Mouse (Mus musculus) forebrain, embryonic 16.5 days (tissue): ENCODE data around the gene Rnf181. TPM values are rescaled to one million over a fixed set of nuclear protein-coding genes. Genes with fewer than 3 reads are reported as not detected.

Experiments used
- ATAC-seq: fragments of 200-750 bp; cut with Nextera tagmentation; 2 replicates; pipeline ENCODE4 v1.8.0; 2017; ENCODE audit warnings: mild to moderate bottlenecking, moderate library complexity
- H3K27ac ChIP-seq: fragments of 300-500 bp; sonication (generic); 2 replicates; pipeline ENCODE4 v1.5.1; 2014; ENCODE audit warnings: low read length, control low read depth
- H3K27me3 ChIP-seq: fragments of 300-500 bp; sonication (generic); replicated peaks from 2 replicates; pipeline ENCODE4 v1.6.1; 2014; ENCODE audit warnings: low read length; ENCODE audit not compliant: control insufficient read depth, insufficient read depth
- H3K36me3 ChIP-seq: fragments of 300-500 bp; sonication (generic); 2 replicates; pipeline ENCODE4 v1.6.1; 2014; ENCODE audit not compliant: control insufficient read depth, insufficient read depth
- H3K4me1 ChIP-seq: fragments of 300-500 bp; sonication (generic); replicated peaks from 2 replicates; pipeline ENCODE4 v1.6.1; 2014; ENCODE audit warnings: low read length; ENCODE audit not compliant: control insufficient read depth, insufficient read depth
- H3K4me2 ChIP-seq: fragments of 300-500 bp; sonication (generic); 2 replicates; pipeline ENCODE4 v1.6.1; 2014; ENCODE audit warnings: mild to moderate bottlenecking, low read length, control low read depth
- H3K4me3 ChIP-seq: fragments of 300-500 bp; sonication (generic); replicated peaks from 2 replicates; pipeline ENCODE4 v1.5.1; 2014; ENCODE audit warnings: mild to moderate bottlenecking, low read length, control low read depth
- H3K9ac ChIP-seq: fragments of 300-500 bp; sonication (generic); replicated peaks from 2 replicates; pipeline ENCODE4 v1.6.1; 2014; ENCODE audit warnings: low read depth, low read length, control low read depth
- H3K9me3 ChIP-seq: fragments of 300-500 bp; sonication (generic); 2 replicates; pipeline ENCODE4 v1.6.1; 2016; ENCODE audit warnings: low read length; ENCODE audit not compliant: control insufficient read depth
- WGBS: fragments of 180-500 bp; shearing (Covaris S2); extraction: QIAGEN DNeasy Blood & Tissue Kit; methylation state at CpG from one replicate; pipeline ENCODE4 v1.1.7; 2014; 5-methylcytosine and 5-hydroxymethylcytosine counted together
- polyA plus RNA-seq: library from polyadenylated mRNA; unstranded; fragments of >200 nt; fragmentation: Nextera tagmentation; extraction: Ambion mirVana; gene quantifications from 2 replicates; pipeline ENCODE4 v1.2.1, GENCODE M21; 2015

Rnf181 gene
- polyA plus RNA-seq, 1 experiment from 2014 or later, result 127 TPM

- H3K27ac ChIP-seq, result no peak overlapping the region
- H3K4me1 ChIP-seq, result no peaks in the 10 kb centered on the region
- ATAC-seq, result 0 out of 2 replicates have a peak, but pooled peaks have one; percentile 38
- no peaks in the 10 kb centered on the region for H3K9me3 ChIP-seq
- no peak overlapping the region for H3K4me2 ChIP-seq
- no peak overlapping the region for H3K4me3 ChIP-seq
- no peaks in the 10 kb centered on the region for H3K36me3 ChIP-seq
- 25% methylated on average over 7 of the region's 7 CpGs for WGBS
- no peak overlapping the region for H3K9ac ChIP-seq
- H3K27me3 ChIP-seq, result no peaks in the 10 kb centered on the region
Observed at GRCm38 (mm10) chr6:72401875-72402274, 35.1 kb upstream of the Rnf181 start.

DNA sequence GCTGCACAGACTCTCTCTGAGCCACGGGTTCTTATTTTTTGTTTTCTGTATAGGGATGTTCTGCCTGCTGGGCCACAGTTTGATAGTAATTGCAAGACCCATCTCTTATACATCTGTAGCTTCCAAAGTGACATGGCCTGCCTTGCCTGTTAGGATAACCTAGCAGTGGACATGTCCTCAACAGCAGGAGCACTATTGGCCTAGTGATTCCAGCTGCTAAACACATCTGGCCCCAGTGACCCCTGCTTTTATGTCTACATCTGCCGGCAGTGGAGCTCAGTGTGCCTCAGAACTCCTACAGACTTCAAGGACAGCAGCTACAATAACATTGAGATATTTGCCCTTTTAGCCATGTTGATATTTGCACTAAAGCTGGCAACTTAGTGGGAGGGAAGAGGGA, 33.2 kb upstream of the Rnf181 start:
- Histone ChIP-seq H3K9ac (no peak overlapping the region), H3K27ac (no peak overlapping the region), H3K4me3 (no peak overlapping the region), H3K9me3 (no peaks in the 10 kb centered on the region), H3K4me2 (no peak overlapping the region), H3K4me1 (no peaks in the 10 kb centered on the region), H3K27me3 (no peaks in the 10 kb centered on the region), H3K36me3 (no peaks in the 10 kb centered on the region)
- no peak for ATAC-seq
- WGBS, result 70% methylated on average over 2 of the region's 2 CpGs

DNA sequence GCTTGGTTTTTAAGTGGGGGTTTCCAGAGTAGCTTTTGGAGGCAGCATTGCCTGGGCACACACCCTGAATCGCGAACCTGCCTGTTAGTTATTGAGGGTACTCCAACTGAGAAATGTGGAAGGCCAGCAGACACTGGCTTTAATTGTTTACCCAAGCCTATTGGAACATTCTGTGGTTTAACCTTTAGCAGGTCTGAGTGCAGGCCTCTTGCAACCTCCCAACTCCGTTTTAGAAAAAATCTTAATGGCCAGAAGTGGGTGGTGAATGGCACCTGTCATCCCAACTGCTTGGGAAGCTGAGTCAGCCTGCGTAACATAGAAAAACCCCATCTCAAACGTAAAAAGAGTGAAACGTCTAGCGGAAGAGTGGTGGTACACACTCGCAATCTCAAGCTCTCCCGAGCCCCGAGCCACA, 30.1 kb upstream of the Rnf181 start:
- Histone ChIP-seq H3K4me1 (no peaks in the 10 kb centered on the region), H3K4me2 (no peak overlapping the region), H3K36me3 (no peaks in the 10 kb centered on the region), H3K27ac (no peak overlapping the region), H3K27me3 (no peaks in the 10 kb centered on the region), H3K9ac (no peak overlapping the region), H3K9me3 (no peaks in the 10 kb centered on the region), H3K4me3 (no peak overlapping the region)
- no peak for ATAC-seq
- WGBS, result 82% methylated on average over 10 of the region's 10 CpGs

- Histone ChIP-seq H3K4me1 (peaks cover 11% of the 10 kb centered on the region), H3K4me3 (no peak overlapping the region), H3K27ac (no peak overlapping the region), H3K27me3 (no peaks in the 10 kb centered on the region; the same call in 1 of the 2 replicates), H3K4me2 (no peak overlapping the region), H3K36me3 (no peaks in the 10 kb centered on the region), H3K9ac (no peak overlapping the region), H3K9me3 (no peaks in the 10 kb centered on the region)
- WGBS, result 88% methylated on average over 5 of the region's 5 CpGs
- no peak for ATAC-seq
Observed at GRCm38 (mm10) chr6:72392341-72392740, 25.6 kb upstream of the Rnf181 start.

DNA sequence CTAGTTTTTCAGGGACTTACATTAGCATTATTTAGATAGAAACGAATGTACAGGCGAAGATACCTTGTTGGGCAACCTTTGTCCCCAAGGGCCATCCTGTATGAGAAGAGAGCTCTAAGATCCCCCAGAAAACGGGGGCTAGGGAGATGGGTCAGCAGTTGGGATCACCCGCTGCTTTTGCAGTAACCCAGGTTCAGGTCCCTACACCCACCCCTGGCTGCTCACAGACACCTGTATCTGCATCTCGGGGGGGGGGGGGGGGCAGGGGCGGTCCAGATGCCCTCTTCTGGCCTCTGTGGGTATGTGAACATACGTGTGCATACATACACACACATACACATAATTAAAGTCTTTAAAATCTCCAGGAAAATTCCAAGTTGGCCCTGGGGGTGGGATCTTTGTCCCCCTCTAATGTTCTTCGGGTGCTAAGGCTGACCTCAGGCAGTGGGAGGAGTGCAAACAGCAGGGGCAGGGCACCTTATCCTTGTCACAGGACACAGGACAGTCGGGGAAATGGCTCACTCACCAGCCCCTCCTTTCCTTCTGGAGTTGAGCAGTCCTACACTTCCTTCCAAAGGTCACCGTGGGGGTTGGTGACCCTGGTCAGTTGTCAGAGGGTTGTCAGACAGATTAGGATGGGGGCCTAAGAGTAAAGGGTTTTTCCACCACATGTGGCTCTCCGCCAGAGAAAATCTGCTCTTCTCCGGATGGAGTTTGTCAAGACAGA, 24.2 kb upstream of the Rnf181 start:
- Histone ChIP-seq H3K27ac (no peak overlapping the region), H3K4me2 (peak overlapping the region; percentile 57; the same call in 1 of the 2 replicates), H3K4me1 (peaks cover 11% of the 10 kb centered on the region), H3K36me3 (no peaks in the 10 kb centered on the region), H3K9ac (no peak overlapping the region), H3K4me3 (no peak overlapping the region; the same call in 1 of the 2 replicates), H3K27me3 (no peaks in the 10 kb centered on the region; the same call in 1 of the 2 replicates), H3K9me3 (no peaks in the 10 kb centered on the region)
- ATAC-seq, result no peak
- WGBS, result 27% methylated on average over 11 of the region's 12 CpGs

- Histone ChIP-seq H3K27ac (no peak within 1 kb of the TSS), H3K9ac (peak within 1 kb of the TSS; percentile 52), H3K27me3 (no peaks in the 10 kb centered on the region; the same call in 1 of the 2 replicates), H3K4me3 (peak within 1 kb of the TSS; percentile 34), H3K4me1 (peaks cover 11% of the 10 kb centered on the region), H3K4me2 (peak within 1 kb of the TSS; percentile 57), H3K9me3 (no peaks in the 10 kb centered on the region), H3K36me3 (no peaks in the 10 kb centered on the region)
- WGBS, result 1% methylated on average over 32 of the region's 33 CpGs
- peak; percentile 38; the same call in 1 of the 2 replicates for ATAC-seq
Observed at GRCm38 (mm10) chr6:72389941-72390771, 23.4 kb upstream of the Rnf181 start, which contains the start of gene Vamp8. Vamp8 (minus strand) TSS chr6:72390703.

DNA sequence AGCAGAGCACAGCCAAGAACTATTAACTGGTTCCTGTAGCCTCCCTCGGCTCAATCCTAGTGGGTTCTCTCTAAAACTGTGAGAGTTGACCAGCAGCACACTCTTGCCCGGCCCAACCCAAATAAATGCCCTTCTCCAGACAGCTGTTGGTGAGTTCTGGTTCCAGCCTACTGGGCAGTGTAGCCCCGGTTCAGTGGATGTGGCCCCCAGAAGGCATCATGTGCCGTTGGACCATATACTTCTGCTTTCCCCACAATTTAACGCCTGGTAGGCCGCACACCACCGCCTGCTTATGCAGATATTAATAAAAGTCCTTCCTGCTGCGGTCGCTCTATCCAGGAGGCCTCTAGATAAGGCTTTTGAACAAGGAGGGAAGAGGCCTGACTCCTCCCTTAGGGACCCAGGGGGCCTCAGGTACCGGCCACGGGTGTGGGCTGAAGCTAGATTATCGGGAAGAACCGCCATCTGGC, 22.8 kb upstream of the Rnf181 start:
- no peak overlapping the region for H3K27ac ChIP-seq
- ATAC-seq, result peak; percentile 12; the same call in 1 of the 2 replicates
- H3K9ac ChIP-seq, result peak overlapping the region; percentile 52
- H3K4me1 ChIP-seq, result peaks cover 11% of the 10 kb centered on the region
- 35% methylated on average over 13 of the region's 13 CpGs for WGBS
- H3K36me3 ChIP-seq, result no peaks in the 10 kb centered on the region
- H3K4me2 ChIP-seq, result peak overlapping the region; percentile 57
- H3K4me3 ChIP-seq, result peak overlapping the region; percentile 34
- no peaks in the 10 kb centered on the region for H3K9me3 ChIP-seq
- no peaks in the 10 kb centered on the region; the same call in 1 of the 2 replicates for H3K27me3 ChIP-seq

DNA sequence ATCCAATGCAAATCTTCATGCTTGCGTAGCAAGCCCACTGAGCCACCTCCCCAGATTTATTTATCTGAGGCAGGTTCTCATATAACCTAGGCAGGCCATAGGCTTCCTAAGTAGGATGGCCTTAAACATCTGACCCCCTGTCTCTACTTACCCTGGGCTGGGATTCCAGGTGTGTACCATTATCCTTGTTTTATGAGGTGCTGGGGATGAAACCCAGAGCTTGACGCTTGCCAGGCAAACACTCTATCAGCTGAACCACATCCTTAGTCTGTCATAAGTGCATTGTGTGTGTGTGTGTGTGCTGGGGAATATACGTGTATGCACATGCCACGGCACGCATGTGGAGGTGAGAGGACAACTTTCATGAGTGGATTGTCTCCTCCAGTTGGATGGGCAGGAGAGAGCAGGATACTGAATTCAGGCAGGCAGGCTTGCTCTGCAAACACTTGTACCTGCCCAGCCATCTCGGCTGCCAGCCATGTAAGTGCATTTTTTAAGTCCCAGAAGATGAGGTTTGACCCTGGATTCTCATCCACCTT, 22.1 kb upstream of the Rnf181 start:
- Histone ChIP-seq H3K27me3 (no peaks in the 10 kb centered on the region; the same call in 1 of the 2 replicates), H3K4me1 (peaks cover 11% of the 10 kb centered on the region), H3K4me2 (no peak overlapping the region), H3K9ac (no peak overlapping the region), H3K9me3 (no peaks in the 10 kb centered on the region), H3K27ac (no peak overlapping the region), H3K4me3 (no peak overlapping the region), H3K36me3 (no peaks in the 10 kb centered on the region)
- 91% methylated on average over 6 of the region's 6 CpGs for WGBS
- no peak for ATAC-seq

DNA sequence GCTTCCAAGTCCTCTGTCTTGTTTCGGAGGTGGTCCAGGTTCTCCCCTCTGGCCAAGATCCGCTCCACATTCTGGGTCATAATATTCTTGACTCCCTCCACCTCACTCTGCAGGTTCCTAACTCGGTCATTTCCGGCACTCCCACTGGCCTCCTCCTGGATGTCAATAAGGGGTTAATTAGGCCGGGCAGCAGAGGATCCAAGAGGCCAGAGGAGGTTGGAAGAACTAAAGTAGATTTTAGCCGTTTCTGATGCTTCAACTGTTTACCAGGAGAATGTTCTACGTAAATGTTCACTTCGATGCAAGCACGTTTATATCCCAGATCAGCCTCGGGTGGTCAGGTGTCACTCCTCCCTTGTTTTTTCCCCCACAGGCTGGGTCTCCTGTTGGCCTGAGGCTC, 21.5 kb upstream of the Rnf181 start:
- H3K9ac ChIP-seq, result no peak overlapping the region
- H3K4me1 ChIP-seq, result peaks cover 11% of the 10 kb centered on the region
- no peak overlapping the region for H3K4me3 ChIP-seq
- no peak overlapping the region for H3K4me2 ChIP-seq
- no peaks in the 10 kb centered on the region; the same call in 1 of the 2 replicates for H3K27me3 ChIP-seq
- H3K9me3 ChIP-seq, result no peaks in the 10 kb centered on the region
- no peaks in the 10 kb centered on the region for H3K36me3 ChIP-seq
- no peak overlapping the region for H3K27ac ChIP-seq
- no peak for ATAC-seq
- WGBS, result 67% methylated on average over 10 of the region's 10 CpGs
